In the genomic region with DNA sequence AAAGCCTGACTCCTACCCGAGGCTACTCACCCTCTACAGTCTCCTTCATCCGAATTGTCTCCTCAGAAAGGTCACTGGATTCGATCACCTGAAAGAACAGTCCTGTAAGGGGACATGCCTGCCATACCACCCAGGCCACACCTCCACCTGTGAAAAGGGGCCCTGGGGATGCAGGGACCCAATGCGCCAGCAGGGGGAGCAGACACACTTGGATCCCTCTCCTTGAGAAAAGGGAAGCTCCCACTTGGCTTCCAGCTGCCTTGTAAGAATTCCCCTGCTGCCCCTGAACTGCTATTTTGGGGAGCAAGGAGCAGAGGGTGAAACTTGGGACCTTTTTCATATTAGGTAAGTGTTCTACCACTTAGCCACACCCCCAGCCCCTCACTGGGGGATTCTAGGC, we compare ENCODE assay signal across 10 mouse cellular contexts. TPM values are rescaled to one million over a fixed set of nuclear protein-coding genes. Genes with fewer than 3 reads are reported as not detected.
A peak's percentile ranks its signal among the peaks of the same experiment; 100 is the strongest.
DNase-seq lines count a peak whose midpoint lies in the region; TF ChIP-seq lines count a peak whose summit lies in the region.
"Had no signal": no experiment of that assay in that cellular context is flagged by ENCODE, and none has a peak within 500 bp of the region (broad histone marks: within the 10 kb centered on the region; RNA-seq: fewer than 3 reads in every experiment).

No protein-coding gene starts in this region.

- H3K4me3 ChIP-seq in MEL (ENCODE audit: control insufficient read depth in 1 of 2, insufficient read depth in 1 of 2, low read depth in 2 of 2, low read length in 2 of 2): no peak overlapping the region
- H3K4me3 ChIP-seq in liver, adult 2 months (ENCODE audit: insufficient read depth, low read depth, low read length): no peak overlapping the region
- H3K4me3 ChIP-seq in forebrain, embryonic 10.5 days: no peak overlapping the region
- H3K4me3 ChIP-seq: heart, embryonic 13.5 days; midbrain, embryonic 12.5 days had no signal

- H3K9me3 ChIP-seq in MEL (replicated peaks; ENCODE audit: insufficient read depth, low read length): no peaks in the 10 kb centered on the region
- H3K9me3 ChIP-seq in forebrain, embryonic 10.5 days: no peaks in the 10 kb centered on the region
- H3K9me3 ChIP-seq: heart, embryonic 13.5 days; midbrain, embryonic 12.5 days had no signal

- no peak for TF ChIP-seq POLR2A in MEL (IDR thresholded peaks at IDR 0.05; ENCODE audit: control insufficient read depth in 1 of 2, insufficient read depth in 1 of 2, low read depth in 1 of 2, low read length in 2 of 2, poor library complexity in 1 of 2)
- TF ChIP-seq POLR2A in liver, adult 2 months (IDR thresholded peaks at IDR 0.05; ENCODE audit: extremely low read depth, insufficient read depth, low read length): no peak

- no peak overlapping the region for H3K9ac ChIP-seq in MEL (ENCODE audit: control insufficient read depth, low read depth, low read length, poor library complexity, severe bottlenecking)
- no peak overlapping the region for H3K9ac ChIP-seq in liver, adult 2 months (ENCODE audit: low read depth, low read length)
- H3K9ac ChIP-seq: heart, embryonic 13.5 days; midbrain, embryonic 12.5 days had no signal

- DNase-seq in left cerebral cortex, adult 18-20 months (ENCODE audit: low spot score in 2 of 2): peak; percentile 65 to 69
- DNase-seq in left cerebral cortex, adult 11 months (ENCODE audit: low spot score): no peak
- DNase-seq in MEL (ENCODE audit: low read depth, low spot score): peak; percentile 77
- peak; percentile 25 for DNase-seq in c-Kit-negative CD71-positive TER-119-positive erythroid progenitor cells, embryonic 14.5 days (ENCODE audit: low read depth, low spot score)
- DNase-seq in gastrocnemius, postnatal 25 days: peak; percentile 50
- DNase-seq in liver, adult 2 months (ENCODE audit: extremely low read depth, low read depth, low spot score): no peak
- peak; percentile 71 to 79 for DNase-seq in right cerebral cortex, adult 2 months (ENCODE audit: low spot score in 2 of 2)
- no peak for DNase-seq in forebrain, embryonic 10.5 days (ENCODE audit: extremely low spot score, low spot score)

- H3K36me3 ChIP-seq in MEL (ENCODE audit: control insufficient read depth in 1 of 2, insufficient read depth in 2 of 2, low read length in 2 of 2): no peaks in the 10 kb centered on the region
- no peaks in the 10 kb centered on the region for H3K36me3 ChIP-seq in liver, adult 2 months (ENCODE audit: control insufficient read depth, insufficient read depth, low read length)
- H3K36me3 ChIP-seq in forebrain, embryonic 10.5 days (replicated peaks): peaks cover 91% of the 10 kb centered on the region

- TF ChIP-seq RAD21 in MEL (IDR thresholded peaks at IDR 0.05; ENCODE audit: low read depth, low read length): peak; percentile 67

- TF ChIP-seq CTCF in MEL (IDR thresholded peaks at IDR 0.05 in 2 of 3, conservative IDR thresholded peaks at IDR 0.05 in 1 of 3; ENCODE audit: control insufficient read depth in 1 of 3, insufficient read depth in 1 of 3, low read depth in 2 of 3, low read length in 3 of 3, poor library complexity in 1 of 3, severe bottlenecking in 1 of 3): peak; percentile 84 to 90 (median 89)
- peak; percentile 77 for TF ChIP-seq CTCF in liver, adult 2 months (IDR thresholded peaks at IDR 0.05; ENCODE audit: low read depth, low read length)

- H3K27me3 ChIP-seq in MEL (ENCODE audit: control insufficient read depth in 1 of 2, insufficient read depth in 2 of 2, low read length in 2 of 2): no peaks in the 10 kb centered on the region
- no peaks in the 10 kb centered on the region for H3K27me3 ChIP-seq in liver, adult 2 months (ENCODE audit: control insufficient read depth, insufficient read depth, low read length)
- H3K27me3 ChIP-seq in forebrain, embryonic 10.5 days (ENCODE audit: poor library complexity, severe bottlenecking): no peaks in the 10 kb centered on the region
- H3K27me3 ChIP-seq: heart, embryonic 13.5 days; midbrain, embryonic 12.5 days had no signal

- 77% methylated on average over 4 of the region's 4 CpGs for WGBS in liver, adult 2 months
- 76% methylated on average over 4 of the region's 4 CpGs for WGBS in forebrain, embryonic 10.5 days

- H3K27ac ChIP-seq in MEL (ENCODE audit: control insufficient read depth, low read depth, low read length): no peak overlapping the region
- no peak overlapping the region for H3K27ac ChIP-seq in liver, adult 2 months (replicated peaks; ENCODE audit: insufficient read depth, low read depth, low read length)
- no peak overlapping the region for H3K27ac ChIP-seq in forebrain, embryonic 10.5 days
- H3K27ac ChIP-seq: heart, embryonic 13.5 days; midbrain, embryonic 12.5 days had no signal

- no peaks in the 10 kb centered on the region for H3K4me1 ChIP-seq in MEL (ENCODE audit: control insufficient read depth in 1 of 2, insufficient read depth in 2 of 2, low read length in 2 of 2)
- H3K4me1 ChIP-seq in liver, adult 2 months (ENCODE audit: control insufficient read depth, insufficient read depth, low read length): no peaks in the 10 kb centered on the region
- H3K4me1 ChIP-seq in forebrain, embryonic 10.5 days: 0 out of 2 replicates have a peak, but pooled peaks cover 3% of the 10 kb centered on the region
- H3K4me1 ChIP-seq: heart, embryonic 13.5 days; midbrain, embryonic 12.5 days had no signal

- TF ChIP-seq EP300 in MEL (IDR thresholded peaks at IDR 0.05; ENCODE audit: low read depth in 1 of 2, low read length in 2 of 2): no peak

- no peaks in the 10 kb centered on the region for H3K79me2 ChIP-seq in MEL (ENCODE audit: control insufficient read depth, insufficient read depth, low read length, poor library complexity)
- no peaks in the 10 kb centered on the region for H3K79me2 ChIP-seq in liver, adult 2 months (ENCODE audit: control insufficient read depth, insufficient read depth, low read length)

TF ChIP-seq in MEL, 35 proteins besides CTCF, POLR2A, EP300 and RAD21:
- peak; percentile 62 for TF ChIP-seq ZC3H11A (IDR thresholded peaks at IDR 0.05; ENCODE audit: low read depth, low read length)
- no peak for TF ChIP-seq MXI1 (IDR thresholded peaks at IDR 0.05; ENCODE audit: low read depth, low read length)
- TF ChIP-seq SMC3 (IDR thresholded peaks at IDR 0.05; ENCODE audit: low read depth, low read length): peak; percentile 94

RNA-seq across cellular contexts. Expression of a gene that starts 43.5 kb away (rescaled TPM):
- 10 to 100 TPM; 37.4 to 56.6 TPM for total RNA-seq in left cerebral cortex, adult 18-20 months (2021)
- 15.2 and 17.5 TPM in 2 replicates for total RNA-seq in MEL (2012; rRNA removed)
- 10 to 100 TPM in 1 of 2 experiments, not detected in 1; 54.7 TPM for polyA plus RNA-seq in MEL (2012; ENCODE audit: insufficient read depth in 1 of 2, insufficient read length in 2 of 2, low read depth in 1 of 2, low replicate concordance in 2 of 2, missing spikeins in 1 of 2)
- total RNA-seq in gastrocnemius, postnatal 25 days (2021): 1 to 10 TPM; 9.6 to 9.9 TPM
- 6.5 and 14.8 TPM in 2 replicates for total RNA-seq in liver, adult 2 months (2014; rRNA removed)
- 14.9 and 15.3 TPM in 2 replicates for polyA plus RNA-seq in liver, adult 2 months (2012; rRNA removed)
- polyA plus RNA-seq in forebrain, embryonic 10.5 days (2016; fragmentation: Nextera tagmentation; extraction: Ambion mirVana): 92.6 and 98.9 TPM in 2 replicates

RNA-seq across cellular contexts. Expression of a gene that starts 52.2 kb away (rescaled TPM):
- 100 to 1,000 TPM; 116 to 119 TPM for total RNA-seq in left cerebral cortex, adult 18-20 months (2021)
- total RNA-seq in MEL (2012; rRNA removed): 3.5 and 4.4 TPM in 2 replicates
- polyA plus RNA-seq in MEL (2012; ENCODE audit: insufficient read depth in 1 of 2, insufficient read length in 2 of 2, low read depth in 1 of 2, low replicate concordance in 2 of 2, missing spikeins in 1 of 2): 1 to 10 TPM in 1 of 2 experiments, not detected in 1; 7.4 TPM
- total RNA-seq in gastrocnemius, postnatal 25 days (2021): 1 to 10 TPM; 3.6 to 4.0 TPM
- total RNA-seq in liver, adult 2 months (2014; rRNA removed): 0.92 and 2.8 TPM in 2 replicates
- 1.6 and 1.7 TPM in 2 replicates for polyA plus RNA-seq in liver, adult 2 months (2012; rRNA removed)
- 4.2 and 4.5 TPM in 2 replicates for polyA plus RNA-seq in forebrain, embryonic 10.5 days (2016; fragmentation: Nextera tagmentation; extraction: Ambion mirVana)

RNA-seq across cellular contexts. Expression of a gene that starts 59.9 kb away (rescaled TPM):
- under 1 TPM in 1 of 2 experiments, not detected in 1; 0.21 TPM for total RNA-seq in left cerebral cortex, adult 18-20 months (2021)
- total RNA-seq in MEL (2012; rRNA removed): 0.07 TPM in 1 of 2 replicates, not detected in the other
- under 1 TPM in 1 of 2 experiments, not detected in 1; 0.21 TPM for polyA plus RNA-seq in MEL (2012; ENCODE audit: insufficient read depth in 1 of 2, insufficient read length in 2 of 2, low read depth in 1 of 2, low replicate concordance in 2 of 2, missing spikeins in 1 of 2)
- total RNA-seq in gastrocnemius, postnatal 25 days (2021): not detected
- not detected in 2 replicates for total RNA-seq in liver, adult 2 months (2014; rRNA removed)
- not detected in 2 replicates for polyA plus RNA-seq in liver, adult 2 months (2012; rRNA removed)
- polyA plus RNA-seq in forebrain, embryonic 10.5 days (2016; fragmentation: Nextera tagmentation; extraction: Ambion mirVana): 0.10 TPM in 1 of 2 replicates, not detected in the other
- polyA plus RNA-seq: heart, embryonic 13.5 days had no signal

Comparison
In these comparisons a context has a peak if more than half of its experiments do, and no peak if none do; other contexts are left out.
1. DNase-seq: peak in left cerebral cortex, adult 18-20 months (2 of 2), MEL (single experiment), c-Kit-negative CD71-positive TER-119-positive erythroid progenitor cells, embryonic 14.5 days (single experiment), gastrocnemius, postnatal 25 days (single experiment) and right cerebral cortex, adult 2 months (2 of 2); none in left cerebral cortex, adult 11 months (single experiment), liver, adult 2 months (single experiment) and forebrain, embryonic 10.5 days (single experiment).
2. RNA of a gene that starts 52.2 kb away (total RNA-seq): 116 to 119 TPM in left cerebral cortex, adult 18-20 months; 3.6 to 4.0 TPM in gastrocnemius, postnatal 25 days, 3.5 to 4.4 TPM in MEL and 0.92 to 2.8 TPM in liver, adult 2 months; every median in the first group is over 10 times any median in the second.